Mouse (Mus musculus) CH12.LX (cell line): ENCODE data around the gene Samd13. TPM values are rescaled to one million over a fixed set of nuclear protein-coding genes. Genes with fewer than 3 reads are reported as not detected.

Source experiments
- DNase-seq: peaks from one replicate; pipeline ENCODE4 v3.0.0-alpha.2; 2013; ENCODE audit errors: extremely low read depth
- H3K27ac ChIP-seq: 2 replicates; pipeline ENCODE4 v1.5.1; 2012; ENCODE audit warnings: low read depth, mild to moderate bottlenecking, control low read depth, moderate library complexity; ENCODE audit not compliant: insufficient read depth
- H3K27me3 ChIP-seq: replicated peaks from 2 replicates; pipeline ENCODE3; 2012; ENCODE audit warnings: inconsistent platforms
- H3K36me3 ChIP-seq, 2 experiments: replicated peaks in 1 of 2; 2 replicates each; pipeline versions ENCODE3 to v1.6.1; 2012; ENCODE audit warnings: inconsistent platforms in 1 of 2, low read length in 1 of 2, mild to moderate bottlenecking in 1 of 2, mixed read lengths in 1 of 2, moderate library complexity in 1 of 2; ENCODE audit not compliant: control insufficient read depth in 1 of 2, insufficient read depth in 1 of 2
- H3K4me1 ChIP-seq, 2 experiments: 2 replicates each; pipeline ENCODE4 v1.6.1; 2012; ENCODE audit warnings: inconsistent platforms in 1 of 2, moderate library complexity in 1 of 2; ENCODE audit not compliant: insufficient read depth in 2 of 2, control insufficient read depth in 1 of 2
- H3K4me2 ChIP-seq: 2 replicates; pipeline ENCODE4 v1.6.1; 2012; ENCODE audit warnings: low read depth, mild to moderate bottlenecking, control low read depth; ENCODE audit not compliant: poor library complexity, insufficient read depth, severe bottlenecking
- H3K4me3 ChIP-seq, 3 experiments: fragments of 150-350 bp in 1 of 3; sonication (generic) in 1 of 3; replicated peaks in 1 of 3; 2 replicates each; pipeline versions ENCODE3 to v1.5.1; 2011 to 2012; ENCODE audit warnings: low read depth in 2 of 3, low read length in 2 of 3, mild to moderate bottlenecking in 2 of 3, moderate library complexity in 2 of 3, control low read depth in 1 of 3, improper control_type of control experiment in 1 of 3, inconsistent platforms in 1 of 3, mixed read lengths in 1 of 3; ENCODE audit not compliant: poor library complexity in 1 of 3
- H3K79me2 ChIP-seq: replicated peaks from 2 replicates; pipeline ENCODE4 v1.6.1; 2012; ENCODE audit warnings: mild to moderate bottlenecking, moderate library complexity; ENCODE audit not compliant: control insufficient read depth, poor library complexity, insufficient read depth, severe bottlenecking; ENCODE audit errors: extremely low read depth
- H3K9ac ChIP-seq: 2 replicates; pipeline ENCODE4 v1.6.1; 2012; ENCODE audit warnings: low read depth, mild to moderate bottlenecking, control low read depth, moderate library complexity; ENCODE audit not compliant: insufficient read depth
- H3K9me3 ChIP-seq: replicated peaks from 2 replicates; pipeline ENCODE3; 2012; ENCODE audit warnings: low read length, inconsistent platforms, mixed read lengths
- BHLHE40 ChIP-seq: IDR thresholded peaks from 2 replicates; pipeline ENCODE4 v1.6.1; 2011; ENCODE audit warnings: mild to moderate bottlenecking, low read depth, low read length, improper control_type of control experiment
- CHD2 ChIP-seq: IDR thresholded peaks from 2 replicates; pipeline ENCODE4 v1.6.1; 2011; ENCODE audit warnings: low read length, improper control_type of control experiment
- CTCF ChIP-seq, 2 experiments: IDR thresholded peaks in 1 of 2; conservative IDR thresholded peaks in 1 of 2; 2 replicates each; pipeline ENCODE4 v1.5.1; 2011 to 2012; ENCODE audit warnings: low read depth in 2 of 2, low read length in 2 of 2, improper control_type of control experiment in 1 of 2, inconsistent platforms in 1 of 2, mild to moderate bottlenecking in 1 of 2, moderate library complexity in 1 of 2
- E2F4 ChIP-seq: IDR thresholded peaks from 2 replicates; pipeline ENCODE4 v1.6.1; 2011; ENCODE audit warnings: low read depth, low read length, improper control_type of control experiment; ENCODE audit not compliant: insufficient replicate concordance
- ELF1 ChIP-seq: IDR thresholded peaks from 2 replicates; pipeline ENCODE4 v1.6.1; 2014; ENCODE audit warnings: low read depth, mild to moderate bottlenecking, inconsistent platforms, low read length, improper control_type of control experiment
- HCFC1 ChIP-seq: IDR thresholded peaks from 2 replicates; pipeline ENCODE4 v1.6.1; 2012; ENCODE audit warnings: low read depth, mild to moderate bottlenecking, inconsistent platforms, low read length, improper control_type of control experiment
- KAT2A ChIP-seq: IDR thresholded peaks from 2 replicates; pipeline ENCODE4 v1.6.1; 2012; ENCODE audit warnings: low read length, improper control_type of control experiment, inconsistent platforms; ENCODE audit not compliant: insufficient replicate concordance
- MAX ChIP-seq: IDR thresholded peaks from 2 replicates; pipeline ENCODE4 v1.6.1; 2011; ENCODE audit warnings: low read length, improper control_type of control experiment
- MEF2A ChIP-seq: IDR thresholded peaks from 2 replicates; pipeline ENCODE4 v1.6.1; 2014; ENCODE audit warnings: low read depth, mild to moderate bottlenecking, inconsistent platforms, low read length, improper control_type of control experiment, borderline replicate concordance
- NELFE ChIP-seq: IDR thresholded peaks from 2 replicates; pipeline ENCODE4 v1.6.1; 2011; ENCODE audit warnings: low read depth, low read length, improper control_type of control experiment
- NRF1 ChIP-seq: IDR thresholded peaks from 2 replicates; pipeline ENCODE4 v1.6.1; 2014; ENCODE audit warnings: low read depth, mild to moderate bottlenecking, inconsistent platforms, low read length, improper control_type of control experiment, moderate library complexity
- PAX5 ChIP-seq: IDR thresholded peaks from 2 replicates; pipeline ENCODE4 v1.6.1; 2012; ENCODE audit warnings: low read length, inconsistent platforms, mixed read lengths
- POLR2A ChIP-seq: IDR thresholded peaks from 2 replicates; pipeline ENCODE4 v1.6.1; 2011; ENCODE audit warnings: low read depth, mild to moderate bottlenecking, improper control_type of control experiment, low read length
- RAD21 ChIP-seq: IDR thresholded peaks from 2 replicates; pipeline ENCODE4 v1.6.1; 2011; ENCODE audit warnings: low read depth, mild to moderate bottlenecking, low read length, improper control_type of control experiment, moderate library complexity
- SIN3A ChIP-seq: IDR thresholded peaks from 2 replicates; pipeline ENCODE4 v1.6.1; 2012; ENCODE audit warnings: low read length, improper control_type of control experiment, inconsistent platforms
- SMC3 ChIP-seq: IDR thresholded peaks from 2 replicates; pipeline ENCODE4 v1.6.1; 2011; ENCODE audit warnings: low read depth, low read length, improper control_type of control experiment
- TCF12 ChIP-seq: IDR thresholded peaks from 2 replicates; pipeline ENCODE4 v1.6.1; 2014; ENCODE audit warnings: low read depth, mild to moderate bottlenecking, inconsistent platforms, low read length, improper control_type of control experiment
- UBTF ChIP-seq: IDR thresholded peaks from 2 replicates; pipeline ENCODE4 v1.6.1; 2012; ENCODE audit warnings: low read depth, mild to moderate bottlenecking, inconsistent platforms, low read length, improper control_type of control experiment, moderate library complexity
- ZC3H11A ChIP-seq: IDR thresholded peaks from 2 replicates; pipeline ENCODE4 v1.6.1; 2012; ENCODE audit warnings: low read depth, mild to moderate bottlenecking, inconsistent platforms, low read length, improper control_type of control experiment
- ZKSCAN1 ChIP-seq: IDR thresholded peaks from 2 replicates; pipeline ENCODE4 v1.6.1; 2012; ENCODE audit warnings: low read depth, inconsistent platforms, low read length, improper control_type of control experiment, borderline replicate concordance
- ZNF384 ChIP-seq: IDR thresholded peaks from 2 replicates; pipeline ENCODE4 v1.6.1; 2012; ENCODE audit warnings: low read depth, low read length, improper control_type of control experiment, inconsistent platforms
- dilution Hi-C: fragments of 300-500 bp; cut with MboI; formaldehyde crosslinking; loops from 2 replicates; pipeline ENCODE4 v1.14.3; 2020; ENCODE audit warnings: low sequenced_read_pairs; ENCODE audit not compliant: extremely low pct_unique_long_range_greater_than_20kb, extremely low pct_ligation_motif_present
- in situ Hi-C: fragments of 300-500 bp; cut with MboI; formaldehyde crosslinking; loops from 3 replicates; pipeline ENCODE4 v1.14.3; 2019; ENCODE audit warnings: low sequenced_read_pairs, low pct_ligation_motif_present, low pct_unique_long_range_greater_than_20kb, mixed read lengths
- polyA plus RNA-seq: library from polyadenylated mRNA; unstranded; fragments of >175 nt; gene quantifications from 2 replicates; pipeline ENCODE4 v1.2.1, GENCODE M21; 2012; ENCODE audit warnings: low read depth; ENCODE audit not compliant: insufficient read length
- total RNA-seq, 2 experiments: library from RNA; depleted of rRNA; stranded (reverse); fragments of 300-350 nt in 1 of 2; fragments of >200 nt in 1 of 2; gene quantifications; 2 replicates each; pipeline ENCODE4 v1.2.3; 2012 to 2014

The Samd13 gene
- total and polyA plus RNA-seq, 3 experiments, result not detected

GRCm38 (mm10) chr3:146718251-146718650, 32.9 kb upstream of the Samd13 start:
- dilution Hi-C loops, result no loop called here
- TF ChIP-seq TCF12 (no peak), RAD21 (no peak), ZNF384 (no peak), NELFE (no peak), NRF1 (no peak), HCFC1 (no peak)

GRCm38 (mm10) chr3:146712305-146712704, 26.9 kb upstream of the Samd13 start:
- no peaks in the 10 kb centered on the region for H3K79me2 ChIP-seq
- no peak for DNase-seq
- no peaks in the 10 kb centered on the region for H3K9me3 ChIP-seq
- H3K36me3 ChIP-seq, result no peaks in the 10 kb centered on the region
- no peaks in the 10 kb centered on the region for H3K27me3 ChIP-seq
- H3K4me1 ChIP-seq, result peaks cover 2 to 4% of the 10 kb centered on the region in 2 experiments; a peak in 2 of 4 replicates
- dilution Hi-C loops (no loop called here), in situ Hi-C loops (no loop called here)
- H3K4me2 ChIP-seq, result no peak overlapping the region
- no peak overlapping the region for H3K27ac ChIP-seq
- no peak overlapping the region for H3K9ac ChIP-seq
- H3K4me3 ChIP-seq, result no peak overlapping the region
- TF ChIP-seq MEF2A (no peak), PAX5 (no peak), SIN3A (no peak), ZNF384 (no peak), ELF1 (no peak), UBTF (no peak), ZKSCAN1 (no peak), MAX (no peak), E2F4 (no peak), ZC3H11A (no peak), POLR2A (no peak), CHD2 (no peak), SMC3 (no peak), CTCF (conservative IDR thresholded peaks at IDR 0.05 in 1 of 2, IDR thresholded peaks at IDR 0.05 in 1 of 2; ENCODE audit: low read depth in 2 of 2, low read length in 2 of 2) (no peak), HCFC1 (no peak), KAT2A (no peak), NRF1 (no peak), BHLHE40 (no peak)

More at GRCm38 (mm10) chr3:146718251-146718650, 32.9 kb upstream of the Samd13 start:
- Histone ChIP-seq H3K36me3 (no peaks in the 10 kb centered on the region), H3K9me3 (no peaks in the 10 kb centered on the region), H3K4me3 (no peak overlapping the region), H3K27me3 (no peaks in the 10 kb centered on the region), H3K9ac (no peak overlapping the region), H3K4me2 (no peak overlapping the region), H3K79me2 (no peaks in the 10 kb centered on the region), H3K27ac (no peak overlapping the region), H3K4me1 (peaks cover 0 to 2% of the 10 kb centered on the region in 2 experiments; a peak in 1 of 4 replicates)
- in situ Hi-C loops, result no loop called here
- DNase-seq, result no peak
